Mouse (Mus musculus) fat pad, adult 2 months (tissue): ENCODE results near the gene Cbr2.

Source experiments
- DNase-seq: peaks from one replicate; pipeline ENCODE4 v3.0.0-alpha.2; 2011; ENCODE audit warnings: low read depth, low spot score; ENCODE audit errors: extremely low read depth

The Cbr2 gene

GRCm38 (mm10) chr11:120712771-120713568 is 18.9 kb downstream of the Cbr2 start:
- no peak for DNase-seq

GRCm38 (mm10) chr11:120711980-120712604 is 19.8 kb downstream of the Cbr2 start:
- no peak for DNase-seq

- DNase-seq, result no peak
Observed at GRCm38 (mm10) chr11:120710672-120711071, 21.2 kb downstream of the Cbr2 start.

GRCm38 (mm10) chr11:120709551-120709950 is 22.4 kb downstream of the Cbr2 start:
- no peak for DNase-seq

DNA sequence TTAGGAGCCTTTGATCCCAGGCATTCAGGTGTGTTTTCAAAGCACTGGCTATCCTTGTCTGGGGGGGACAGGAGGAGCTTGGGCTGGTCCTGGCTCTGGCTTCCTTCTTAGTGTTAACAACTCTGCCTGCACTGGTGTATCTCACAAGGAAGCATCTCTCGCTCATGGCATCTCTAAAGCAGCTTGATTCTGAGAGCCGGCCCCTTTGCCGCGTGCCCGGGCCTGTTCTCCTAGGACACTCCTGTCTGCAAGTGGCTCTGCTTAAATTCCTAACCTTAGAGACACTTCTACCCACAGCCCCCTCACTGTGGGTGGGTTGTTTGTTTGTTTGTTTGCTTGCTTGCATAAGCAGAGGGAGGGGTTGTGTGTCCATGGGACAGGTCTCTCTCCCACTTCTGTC is 23.9 kb downstream of the Cbr2 start:
- no peak for DNase-seq

GRCm38 (mm10) chr11:120707225-120707624 is 24.7 kb downstream of the Cbr2 start:
- no peak for DNase-seq

- DNase-seq, result no peak
Observed at GRCm38 (mm10) chr11:120706120-120706519, 25.8 kb downstream of the Cbr2 start.

DNA sequence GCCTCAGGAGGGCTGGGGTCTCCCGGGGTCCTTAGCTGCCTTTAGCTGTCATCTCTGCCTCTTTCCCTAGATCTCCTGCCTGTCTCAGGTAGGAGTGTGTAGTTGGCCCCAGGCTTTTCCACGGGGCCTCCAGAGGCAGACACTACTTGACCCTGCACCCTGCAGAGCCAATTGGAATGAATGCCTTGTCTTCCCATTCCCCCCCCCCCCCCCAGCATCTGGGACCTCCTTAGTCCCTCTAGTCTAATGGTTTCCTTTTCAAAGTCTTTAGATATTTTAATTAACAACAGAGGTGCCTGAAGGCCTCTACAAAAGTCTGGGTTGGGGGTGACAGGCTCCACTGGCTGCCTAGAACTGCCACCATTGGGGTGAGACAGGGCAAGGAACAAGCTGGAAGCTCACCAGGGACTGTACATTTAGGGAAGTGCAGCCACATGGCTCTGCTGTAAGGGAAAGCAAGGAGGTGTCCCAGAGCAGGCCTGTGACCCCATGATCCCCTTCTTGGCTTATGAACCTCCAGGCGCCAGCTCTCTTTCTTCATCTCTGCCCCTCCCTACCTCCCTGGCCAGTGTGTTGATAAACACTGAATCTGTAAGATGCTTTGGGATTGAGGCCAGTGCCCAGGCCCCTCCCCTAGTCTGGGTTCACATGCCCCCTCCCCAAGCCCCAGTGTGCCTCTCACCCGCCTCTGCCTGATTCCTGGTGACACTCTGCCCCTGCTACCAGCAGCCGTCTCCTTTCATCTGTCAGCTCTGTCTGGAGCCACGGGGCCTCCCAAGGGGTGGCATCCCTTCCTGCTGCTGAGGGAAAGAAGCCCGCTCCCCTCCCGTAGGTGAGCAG is 27.2 kb downstream of the Cbr2 start:
- DNase-seq, result no peak

GRCm38 (mm10) chr11:120703696-120704454 is 28.0 kb downstream of the Cbr2 start:
- no peak for DNase-seq

DNA sequence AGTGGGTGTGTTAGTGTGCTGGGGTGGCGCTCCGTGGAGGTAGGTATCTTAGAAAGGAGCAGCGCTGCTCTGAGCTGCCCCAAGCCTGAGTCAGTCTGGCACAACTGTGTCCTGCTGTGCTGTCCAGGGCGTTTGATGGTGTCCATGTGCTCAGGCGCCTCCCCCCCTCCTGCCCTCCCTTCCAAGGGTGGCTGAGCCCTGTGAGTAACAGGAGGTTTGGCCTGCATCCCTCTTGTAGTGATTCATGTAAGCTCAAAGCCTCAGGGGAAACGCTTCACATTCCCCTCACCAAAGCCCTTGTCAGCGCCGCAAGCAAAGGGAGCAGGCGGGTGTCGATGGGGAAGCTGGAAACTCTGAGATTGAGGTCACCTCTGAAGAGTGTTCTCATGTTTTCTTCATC is 34.2 kb downstream of the Cbr2 start:
- DNase-seq, result no peak

GRCm38 (mm10) chr11:120696568-120696967 is 35.3 kb downstream of the Cbr2 start:
- no peak for DNase-seq

DNA sequence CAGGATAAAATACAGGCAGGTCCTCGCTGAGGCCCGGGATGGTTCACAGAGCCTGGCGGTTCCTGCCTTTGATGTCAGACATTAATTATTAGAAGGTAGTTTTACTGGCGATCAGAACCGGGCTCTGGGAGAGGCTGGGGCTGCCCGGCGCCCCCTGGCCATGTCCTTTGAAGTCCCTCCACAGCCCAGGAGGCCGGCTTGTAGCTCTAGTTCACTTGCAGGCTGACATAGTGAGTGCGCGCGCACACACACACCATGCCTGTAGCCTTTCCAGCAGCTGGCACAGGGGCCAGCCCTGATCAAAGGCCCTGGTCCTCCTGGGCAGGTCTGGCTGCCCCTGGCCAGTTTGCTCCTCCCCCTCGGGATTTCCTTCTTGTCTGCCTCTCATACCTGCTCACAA is 36.3 kb downstream of the Cbr2 start:
- DNase-seq, result no peak

DNA sequence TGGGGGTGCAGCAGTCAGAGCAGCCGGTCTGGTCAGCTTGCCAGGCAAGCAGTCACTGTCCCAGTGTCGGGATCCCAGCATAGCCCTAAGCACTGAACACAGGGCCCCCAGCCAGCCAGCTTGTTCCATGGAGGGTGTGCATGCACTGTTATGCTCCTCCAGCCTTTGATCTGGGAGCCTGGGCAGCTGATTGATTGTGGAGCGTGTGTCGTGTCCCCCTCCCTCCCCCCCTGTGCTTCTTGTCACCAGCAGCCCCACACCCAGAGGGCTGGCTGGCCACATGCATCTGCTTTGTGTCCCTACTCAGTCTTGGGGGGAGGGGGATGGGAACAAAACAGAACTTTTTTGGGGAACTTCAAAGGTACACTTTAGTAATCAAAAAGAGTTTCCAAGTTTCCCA is 36.7 kb downstream of the Cbr2 start:
- no peak for DNase-seq

GRCm38 (mm10) chr11:120693461-120693860 is 38.5 kb downstream of the Cbr2 start:
- DNase-seq, result no peak

- DNase-seq, result no peak
Observed at GRCm38 (mm10) chr11:120692471-120693011, 39.4 kb downstream of the Cbr2 start.

DNA sequence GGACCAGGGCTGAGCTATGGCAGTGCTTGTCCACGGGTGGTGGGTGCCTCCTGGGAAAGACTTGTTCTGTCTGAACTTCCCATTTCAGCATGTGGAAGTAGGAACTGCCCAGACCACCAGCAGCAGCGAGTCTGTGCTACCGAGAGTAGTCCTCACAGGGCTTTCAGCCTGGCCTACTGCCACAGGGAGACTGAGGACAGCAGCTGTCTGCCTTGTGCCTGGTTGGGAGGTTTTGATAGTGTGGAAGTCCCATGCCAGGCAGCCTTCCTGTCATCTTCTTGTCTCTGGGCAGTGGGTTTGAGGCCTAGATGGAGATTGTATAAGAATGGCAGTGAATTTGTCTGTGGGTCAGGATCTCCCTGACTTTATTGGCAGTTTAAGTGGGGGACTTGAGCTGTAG is 42.5 kb downstream of the Cbr2 start:
- DNase-seq, result no peak

- no peak for DNase-seq
Observed at GRCm38 (mm10) chr11:120686650-120687272, 45.2 kb downstream of the Cbr2 start.

- no peak for DNase-seq
Observed at GRCm38 (mm10) chr11:120684660-120685059, 47.3 kb downstream of the Cbr2 start.

GRCm38 (mm10) chr11:120684086-120684485 is 47.8 kb downstream of the Cbr2 start:
- no peak for DNase-seq

DNA sequence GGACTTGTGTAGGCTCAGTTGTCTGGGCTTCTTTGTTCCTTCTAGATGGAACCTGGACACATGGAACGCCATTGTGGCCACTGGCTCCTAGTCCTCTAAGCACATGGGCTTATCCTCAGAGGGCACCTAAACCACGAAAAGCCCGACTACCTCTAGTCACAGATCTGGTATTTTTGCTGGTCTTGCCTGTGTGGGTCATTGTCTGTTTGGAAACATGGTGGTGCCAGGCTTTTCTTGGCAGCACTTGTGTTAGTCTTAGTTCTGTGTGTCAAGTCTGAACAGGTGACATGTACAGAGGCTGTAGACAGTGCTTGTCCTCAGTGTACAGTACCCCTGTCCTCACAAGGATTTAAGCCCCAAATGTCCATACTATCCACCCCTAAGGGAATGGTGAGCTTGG is 48.4 kb downstream of the Cbr2 start:
- no peak for DNase-seq
